Mouse (Mus musculus) lung, postnatal 0 days (tissue): Measurements from ENCODE around the gene Bcl6.

Experiments
- CTCF ChIP-seq: IDR thresholded peaks from 2 replicates; pipeline ENCODE4 v1.5.1; 2016; ENCODE audit warnings: antibody characterized with exemption, mild to moderate bottlenecking
- EP300 ChIP-seq: IDR thresholded peaks from 2 replicates; pipeline ENCODE4 v1.6.1; 2016; ENCODE audit warnings: antibody characterized with exemption, mild to moderate bottlenecking, control low read depth

DNA sequence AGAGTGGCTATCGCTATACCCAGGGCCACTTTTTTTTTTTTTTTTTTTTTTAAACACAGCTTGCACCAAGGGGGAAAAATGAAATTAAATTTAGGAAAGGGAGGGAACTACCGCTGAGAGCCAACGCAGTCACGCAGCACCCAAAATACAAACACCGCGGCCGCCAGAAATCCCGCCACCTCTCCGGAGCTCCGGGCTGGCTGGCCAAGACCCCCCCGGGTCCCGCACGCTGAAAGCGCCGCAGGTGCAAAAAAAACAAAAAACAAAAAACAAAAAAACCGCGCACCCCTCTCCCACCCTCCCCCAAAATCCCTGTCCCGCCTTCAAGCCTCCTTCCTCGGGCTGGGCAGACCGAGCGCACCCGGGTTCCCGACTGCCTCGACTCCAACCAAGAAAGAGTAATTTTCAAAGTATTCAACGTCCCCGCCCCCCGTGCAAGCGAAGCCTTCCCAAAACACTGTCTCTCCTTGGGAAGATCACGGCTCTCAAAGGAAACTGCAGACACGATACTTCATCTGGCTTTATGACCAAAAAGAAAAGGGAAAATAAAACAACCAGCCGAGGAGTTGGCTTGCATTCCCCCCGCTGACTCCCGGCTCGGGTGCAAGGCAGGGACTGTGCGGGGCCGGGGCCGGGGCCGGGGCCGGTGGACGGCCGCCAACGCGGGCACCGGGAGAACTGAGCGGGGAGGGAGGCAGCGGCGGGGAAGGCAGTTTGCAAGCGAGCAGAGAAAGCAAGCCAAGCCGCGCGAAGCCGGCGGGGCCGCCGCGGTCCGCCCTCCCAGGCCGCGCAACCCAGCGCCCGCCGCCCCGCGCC, 1.1 kb downstream of the Bcl6 start:
- no peak for TF ChIP-seq CTCF
- no peak for TF ChIP-seq EP300
